20 mouse cellular contexts compared by ENCODE assay signal in the genomic region with DNA sequence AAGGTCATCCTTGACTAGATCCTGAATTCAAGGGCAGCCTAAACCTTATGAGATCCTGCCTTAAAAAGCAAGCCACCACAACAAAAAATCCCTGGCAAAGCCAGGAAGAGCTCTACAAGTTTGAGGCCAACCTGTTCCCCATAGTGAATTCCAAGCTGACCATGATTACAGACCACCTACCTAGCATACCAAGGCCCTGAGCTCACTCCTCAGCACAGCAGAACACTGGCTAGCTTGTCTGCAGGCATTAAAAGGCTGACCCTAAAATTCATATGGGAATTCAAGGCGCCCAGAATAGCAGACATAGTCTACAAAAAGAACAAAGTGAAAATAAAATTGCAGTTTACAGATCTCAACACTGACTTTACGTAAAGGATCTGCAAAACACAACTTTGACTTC.
"Had no signal": no experiment of that assay in that cellular context is flagged by ENCODE, and none has a peak within 500 bp of the region (broad histone marks: within the 10 kb centered on the region; RNA-seq: fewer than 3 reads in every experiment).

No protein-coding gene starts in this region.

- H3K4me3 ChIP-seq: limb, embryonic 15.5 days; megakaryocyte, embryonic 14.5 days; midbrain, embryonic 12.5 days; midbrain, embryonic 15.5 days; neural tube, embryonic 12.5 days; neural tube, embryonic 15.5 days had no signal

- H3K4me1 ChIP-seq: limb, embryonic 15.5 days; midbrain, embryonic 12.5 days; midbrain, embryonic 15.5 days; neural tube, embryonic 12.5 days; neural tube, embryonic 15.5 days had no signal

- H3K36me3 ChIP-seq: midbrain, embryonic 12.5 days; midbrain, embryonic 15.5 days; neural tube, embryonic 12.5 days; neural tube, embryonic 15.5 days had no signal

- H3K27me3 ChIP-seq: limb, embryonic 15.5 days; megakaryocyte, embryonic 14.5 days; midbrain, embryonic 12.5 days; midbrain, embryonic 15.5 days; neural tube, embryonic 12.5 days; neural tube, embryonic 15.5 days had no signal

- H3K4me2 ChIP-seq: limb, embryonic 15.5 days; liver, embryonic 11.5 days; lung, embryonic 14.5 days; midbrain, embryonic 12.5 days; midbrain, embryonic 15.5 days; neural tube, embryonic 12.5 days; neural tube, embryonic 15.5 days had no signal

- H3K9me3 ChIP-seq: limb, embryonic 15.5 days; midbrain, embryonic 15.5 days; neural tube, embryonic 15.5 days had no signal

- H3K27ac ChIP-seq: limb, embryonic 15.5 days; liver, embryonic 14.5 days; midbrain, embryonic 12.5 days; midbrain, embryonic 15.5 days; neural tube, embryonic 12.5 days; neural tube, embryonic 15.5 days; stomach, postnatal 0 days had no signal

- H3K9ac ChIP-seq: limb, embryonic 15.5 days; liver, embryonic 14.5 days; liver, postnatal 0 days; lung, embryonic 14.5 days; midbrain, embryonic 12.5 days; midbrain, embryonic 15.5 days; neural tube, embryonic 12.5 days; neural tube, embryonic 15.5 days had no signal

- DNase-seq: kidney, adult 18-20 months; kidney, adult 9 months; kidney, postnatal 14 days; kidney, postnatal 4 days; liver, postnatal 0 days; lung, embryonic 14.5 days; right cerebral cortex, adult 18-20 months; right cerebral cortex, postnatal 14 days; right cerebral cortex, postnatal 4 days; thymus, postnatal 25 days had no signal

- ATAC-seq: liver, postnatal 0 days; lung, postnatal 0 days; midbrain, embryonic 15.5 days had no signal
